Mouse (Mus musculus) liver, adult (tissue): ENCODE measurements around the gene Hoxd12.

Experiments
- GATA4 ChIP-seq: IDR thresholded peaks from 2 replicates; pipeline ENCODE4 v1.6.1; 2014; ENCODE audit warnings: mild to moderate bottlenecking, low read length; ENCODE audit not compliant: insufficient replicate concordance

The Hoxd12 gene

DNA sequence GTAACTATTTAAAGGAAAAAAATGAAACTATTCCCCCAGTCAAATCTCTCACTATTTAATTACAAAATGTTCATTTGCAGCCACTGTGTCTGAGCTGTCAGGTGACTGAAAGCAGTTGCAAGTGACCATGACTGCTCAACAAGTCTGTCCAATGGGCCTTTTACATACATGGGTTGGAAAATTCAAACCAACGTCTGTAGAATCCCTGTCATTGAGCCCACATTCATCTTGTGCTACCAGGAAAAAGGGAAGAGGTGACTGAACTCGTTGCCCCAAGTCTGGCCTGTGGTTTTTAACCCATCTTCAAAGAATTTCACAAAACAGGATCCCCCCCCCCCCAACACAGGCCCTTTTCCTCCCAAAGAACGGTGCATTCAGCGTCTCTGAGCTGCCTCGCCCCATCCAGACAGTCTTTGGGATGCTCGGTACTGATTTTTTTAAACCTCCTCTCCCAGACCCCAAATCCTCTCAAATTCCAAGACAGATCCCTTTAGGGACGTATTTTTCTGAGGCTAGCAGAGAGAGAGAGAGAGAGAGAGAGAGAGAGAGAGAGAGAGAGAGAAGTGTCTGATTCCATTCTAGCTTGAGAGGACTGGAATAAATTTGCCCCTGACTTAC is 21.1 kb downstream of the Hoxd12 start:
- no peak for TF ChIP-seq GATA4

DNA sequence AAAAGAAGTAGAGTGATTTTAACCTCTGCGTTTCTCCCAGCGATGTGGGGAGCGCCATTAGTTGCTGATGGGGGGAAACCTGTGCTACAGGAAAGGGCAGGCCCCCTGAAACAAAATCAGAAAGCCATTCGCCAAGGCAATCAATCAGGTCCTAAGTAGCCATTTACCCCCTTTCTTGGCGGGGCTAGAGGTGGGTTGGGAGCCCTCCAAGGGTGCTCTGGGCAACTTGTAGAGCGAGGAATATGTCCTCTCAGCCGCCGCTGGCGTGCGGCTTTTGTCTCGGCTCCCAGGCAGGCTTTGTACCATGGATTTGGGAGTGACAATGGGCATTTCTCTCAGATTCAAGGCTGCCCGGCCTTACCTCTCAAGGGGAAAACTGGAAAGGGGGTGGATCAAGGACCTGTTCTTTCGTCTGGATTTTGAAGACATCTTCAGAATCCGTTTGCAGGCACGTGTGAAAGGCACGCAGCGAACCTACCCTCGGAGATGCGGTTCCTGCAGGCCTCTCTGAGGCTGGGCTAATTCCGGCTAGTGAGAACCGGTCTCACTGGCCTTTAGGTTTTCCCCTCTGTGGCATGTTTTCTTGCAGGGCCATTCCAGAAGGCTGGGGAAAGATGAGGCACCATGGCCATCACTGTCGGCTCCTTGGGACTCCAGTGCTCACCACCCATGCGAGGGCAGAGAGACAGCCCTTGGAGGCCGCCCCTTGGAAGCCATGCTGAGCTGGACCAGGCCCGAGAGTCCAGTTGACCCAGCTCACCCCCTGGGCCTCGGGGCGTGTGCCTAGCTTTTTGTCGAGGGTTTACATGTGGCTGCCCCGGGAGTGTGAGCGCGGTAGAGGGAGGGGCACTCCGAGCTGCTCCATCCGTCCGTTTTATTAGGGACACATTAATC is 21.9 kb downstream of the Hoxd12 start:
- no peak for TF ChIP-seq GATA4

DNA sequence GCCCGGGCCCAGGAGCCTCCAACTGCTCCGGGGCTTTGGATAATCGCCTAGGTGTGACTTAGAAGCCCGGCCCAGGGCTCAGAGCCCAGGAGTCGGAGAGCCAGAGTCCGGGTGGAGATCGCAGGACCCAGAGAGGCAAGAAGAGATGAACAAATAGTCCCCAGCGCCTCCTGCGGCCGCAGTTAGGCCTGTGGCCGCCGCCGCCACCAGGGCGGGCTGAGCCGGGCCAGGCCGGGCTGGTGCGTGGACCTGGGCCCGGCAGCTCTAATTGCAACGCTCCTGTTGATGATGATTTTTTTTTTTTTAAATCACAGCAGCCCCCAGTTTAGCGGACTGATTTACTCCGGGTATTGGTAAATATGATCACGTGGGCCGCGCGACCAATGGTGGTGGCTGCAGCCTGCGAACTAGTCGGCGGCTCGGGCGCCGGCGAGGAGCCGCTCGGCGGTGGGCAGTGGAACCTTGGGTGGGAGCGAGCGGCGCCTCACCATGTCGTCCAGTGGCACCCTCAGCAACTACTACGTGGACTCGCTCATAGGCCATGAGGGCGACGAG is 22.8 kb downstream of the Hoxd12 start, which contains the start of gene Hoxd9:
Gene Hoxd9, plus strand, starts transcription at position 161 of the 555 bp plus-strand sequence.
- no peak for TF ChIP-seq GATA4

GRCm38 (mm10) chr2:74698201-74699052 is 23.6 kb downstream of the Hoxd12 start:
- TF ChIP-seq GATA4: no peak

- TF ChIP-seq GATA4: no peak
Observed at GRCm38 (mm10) chr2:74699053-74699430, 24.2 kb downstream of the Hoxd12 start.

DNA sequence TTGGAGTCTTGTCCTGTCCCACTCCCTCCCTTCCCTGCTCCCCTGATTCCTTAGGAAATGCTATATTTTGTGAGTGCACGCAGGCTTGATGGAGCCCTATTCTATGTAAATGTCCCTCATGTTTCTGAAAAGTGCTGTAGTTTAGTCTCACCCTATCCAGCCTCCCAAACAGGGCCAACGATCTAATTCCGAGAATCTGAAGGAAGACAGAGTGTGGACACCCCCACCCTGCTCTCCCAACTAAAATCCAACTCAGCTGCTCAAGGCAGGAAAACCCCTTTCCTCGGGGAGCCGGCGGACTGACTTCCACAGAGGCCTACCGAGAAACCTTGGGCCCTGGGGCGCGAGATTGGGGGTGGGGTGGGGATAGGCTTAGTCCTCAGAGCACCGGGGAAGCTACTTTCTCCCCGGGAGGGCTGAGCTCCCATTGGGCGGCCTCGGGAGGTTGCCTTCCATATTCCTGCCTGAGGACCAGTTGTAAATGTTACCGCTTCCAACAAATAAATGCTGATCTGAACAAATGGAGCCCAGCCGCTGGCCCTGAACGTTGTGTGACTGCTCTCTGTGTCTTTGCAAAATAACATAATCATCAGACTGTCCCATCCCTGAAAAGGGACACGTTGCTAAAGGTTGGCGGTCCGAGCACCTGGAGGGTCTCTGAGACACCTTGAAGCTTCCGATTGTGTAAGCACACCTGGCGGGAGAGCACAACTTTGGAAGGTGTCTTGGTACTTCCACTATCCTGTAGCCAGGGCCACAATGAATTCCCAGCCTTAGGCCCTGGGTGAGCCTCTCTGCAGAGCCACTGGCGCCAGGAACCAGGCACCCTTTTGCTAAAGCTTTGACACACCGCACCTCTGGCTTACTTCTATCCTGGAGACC is 25.1 kb downstream of the Hoxd12 start:
- TF ChIP-seq GATA4: no peak

GRCm38 (mm10) chr2:74700546-74701112 is 25.8 kb downstream of the Hoxd12 start:
- no peak for TF ChIP-seq GATA4

DNA sequence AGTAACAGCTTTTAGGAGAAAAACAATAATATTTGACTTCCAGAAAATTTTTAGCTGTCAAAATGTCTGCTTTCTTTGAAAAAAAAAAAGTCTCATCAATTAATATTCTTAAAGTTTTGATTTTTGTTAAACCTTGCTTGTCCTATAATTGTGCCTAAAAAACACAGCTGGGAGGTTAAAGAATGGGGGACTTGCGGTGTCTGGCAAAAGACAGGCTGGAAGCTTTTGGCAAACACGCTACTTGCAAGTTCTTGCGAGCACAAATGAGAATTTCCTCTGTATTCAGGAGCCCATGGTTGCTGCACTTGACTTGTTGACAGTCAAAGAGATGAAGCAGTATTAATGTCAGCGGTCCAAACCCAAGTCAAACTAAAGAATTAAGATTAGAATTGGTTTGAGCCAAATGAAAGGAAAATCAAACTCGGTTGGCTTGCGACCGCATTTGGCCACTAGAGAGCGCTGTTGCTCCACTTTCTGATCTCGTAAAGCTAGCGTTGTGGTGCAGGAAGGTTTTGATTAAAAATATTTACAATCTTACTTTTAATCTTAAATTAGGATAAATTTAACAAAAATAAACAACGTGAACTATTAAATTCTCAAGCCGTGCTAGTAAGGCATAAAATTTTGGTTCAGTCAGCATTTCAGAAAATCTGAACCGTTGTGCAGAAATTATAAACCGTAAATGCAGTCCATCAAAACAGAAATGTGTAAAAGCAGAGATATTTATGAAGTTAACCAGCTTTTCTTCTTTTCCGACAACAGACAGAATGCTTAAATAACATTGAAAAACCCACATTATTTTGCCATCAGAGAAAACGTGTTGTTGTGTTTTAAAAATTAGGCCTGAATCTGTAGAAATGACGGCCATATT is 27.4 kb downstream of the Hoxd12 start:
- TF ChIP-seq GATA4: no peak

GRCm38 (mm10) chr2:74702820-74703219 is 28.0 kb downstream of the Hoxd12 start:
- no peak for TF ChIP-seq GATA4

- TF ChIP-seq GATA4: no peak
Observed at GRCm38 (mm10) chr2:74703317-74703716, 28.5 kb downstream of the Hoxd12 start.

DNA sequence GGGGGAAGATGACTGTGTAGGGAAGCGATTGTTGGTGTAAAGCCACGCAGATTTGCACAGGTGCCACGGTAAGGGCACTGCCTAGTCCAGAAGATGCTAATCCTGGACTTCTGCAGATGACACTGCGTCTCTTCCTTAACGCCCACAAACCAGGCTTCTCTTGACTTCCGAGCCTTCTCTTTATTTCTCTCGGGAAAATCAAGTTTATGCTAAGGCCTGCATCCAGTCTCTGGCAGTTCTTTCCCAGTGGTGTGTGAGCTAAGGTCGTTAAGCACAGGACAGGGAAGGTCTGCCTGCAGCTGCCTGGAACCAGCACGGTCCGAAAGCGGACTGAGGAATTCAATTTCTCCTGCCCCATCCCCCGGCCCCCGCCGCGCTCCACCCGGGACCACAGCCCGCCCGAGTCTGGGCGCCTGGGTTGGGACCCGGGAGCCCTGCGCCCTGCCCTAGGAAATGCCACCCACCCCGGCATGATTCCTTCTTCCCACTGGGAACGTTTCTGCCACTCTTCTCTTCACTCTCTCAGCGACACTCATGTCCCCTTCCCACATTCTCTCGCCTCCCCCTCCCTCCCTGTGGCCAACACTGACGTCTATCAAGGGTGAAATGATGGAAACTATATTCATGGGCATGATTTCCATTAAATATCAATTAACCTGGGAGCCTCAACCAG is 29.0 kb downstream of the Hoxd12 start:
- TF ChIP-seq GATA4: no peak

GRCm38 (mm10) chr2:74704393-74704998 is 29.7 kb downstream of the Hoxd12 start, which contains the start of gene Hoxd8:
Gene Hoxd8 (plus strand): TSS chr2:74704615.
- no peak; the same call in 1 of the 2 replicates for TF ChIP-seq GATA4
